Mouse (Mus musculus) MN1 (cell line): ENCODE measurements at regions not wholly inside any gene's neighbourhood (a gene's known extent, or its start where the extent isn't known, plus 50 kb on each side); places are given as distances from the start of the nearest gene placed in this dataset.
"Not testable (repeated sequence)": the region's sequence is repeated elsewhere in the genome, so short reads cannot be mapped to it uniquely, and the experiment has no call there.

Experiments
- DNase-seq: peaks from one replicate; pipeline ENCODE4 v3.0.0-alpha.2; 2016; ENCODE audit warnings: low spot score

- not testable (repeated sequence) for DNase-seq
Observed at GRCm38 (mm10) chr8:71823655-71824622, 57.9 kb upstream of the Zfp709 start.

GRCm38 (mm10) chr8:71822749-71823148 lies 59.1 kb upstream of the Zfp709 start:
- DNase-seq: not testable (repeated sequence)

GRCm38 (mm10) chr8:71819936-71820335 lies 61.9 kb upstream of the Zfp709 start:
- peak; percentile 9 for DNase-seq

GRCm38 (mm10) chr8:71819381-71819780 lies 62.4 kb upstream of the Zfp709 start:
- DNase-seq: peak; percentile 22

- peak; percentile 6 for DNase-seq
Observed at GRCm38 (mm10) chr8:71816272-71817034, 65.4 kb upstream of the Zfp709 start.

- not testable (repeated sequence) for DNase-seq
Observed at GRCm38 (mm10) chr8:71815813-71816212, 66.0 kb upstream of the Zfp709 start.

- peak; percentile 8 for DNase-seq
Observed at GRCm38 (mm10) chr8:71814740-71815514, 66.9 kb upstream of the Zfp709 start.

- peak; percentile 5 for DNase-seq
Observed at GRCm38 (mm10) chr8:71813889-71814288, 67.9 kb upstream of the Zfp709 start.

- peak; percentile 6 for DNase-seq
Observed at GRCm38 (mm10) chr8:71813239-71813638, 68.6 kb upstream of the Zfp709 start.

GRCm38 (mm10) chr8:71807788-71808187 lies 74.0 kb upstream of the Zfp709 start:
- not testable (repeated sequence) for DNase-seq

GRCm38 (mm10) chr8:71804586-71804985 lies 77.2 kb upstream of the Zfp709 start:
- not testable (repeated sequence) for DNase-seq

GRCm38 (mm10) chr8:71802226-71802625 lies 76.7 kb upstream of the Fcho1 start:
- not testable (repeated sequence) for DNase-seq

GRCm38 (mm10) chr8:71789031-71789460 lies 63.5 kb upstream of the Fcho1 start:
- not testable (repeated sequence) for DNase-seq

GRCm38 (mm10) chr8:71780624-71781023 lies 55.1 kb upstream of the Fcho1 start:
- not testable (repeated sequence) for DNase-seq

GRCm38 (mm10) chr8:71779824-71780223 lies 54.3 kb upstream of the Fcho1 start:
- DNase-seq: not testable (repeated sequence)

GRCm38 (mm10) chr8:71779380-71779779 lies 53.9 kb upstream of the Fcho1 start:
- DNase-seq: not testable (repeated sequence)

GRCm38 (mm10) chr8:71778916-71779315 lies 53.4 kb upstream of the Fcho1 start:
- DNase-seq: no peak
